Mouse (Mus musculus): ENCODE results near the gene Tmod4. TPM values are rescaled to one million over a fixed set of nuclear protein-coding genes. Genes with fewer than 3 reads are reported as not detected.

Tmod4 gene
- polyA plus RNA-seq, 1 experiment, result 0.24 TPM

DNA sequence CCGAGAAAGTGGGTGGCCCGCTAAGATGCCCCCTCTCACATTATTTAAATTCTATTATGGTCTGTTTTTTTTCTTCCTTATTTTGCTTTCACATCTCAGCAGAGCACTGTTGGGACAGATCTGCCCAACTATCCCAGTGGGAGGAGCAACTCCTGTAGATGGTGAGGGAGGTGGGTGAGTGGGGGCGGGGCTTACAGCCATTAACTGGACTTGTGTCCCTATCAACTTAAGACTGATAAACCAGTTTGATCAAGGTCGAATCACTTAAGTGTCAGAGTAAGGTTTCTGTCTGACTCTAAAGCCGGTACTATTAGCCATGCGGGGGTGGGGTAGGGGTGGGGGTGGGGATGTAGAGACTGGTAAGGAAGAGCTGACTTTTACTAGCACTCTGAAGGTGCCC, 10.7 kb downstream of the Tmod4 start:
- TF ChIP-seq GATA1 (IDR thresholded peaks at IDR 0.05; ENCODE audit: low read length), result no peak

DNA sequence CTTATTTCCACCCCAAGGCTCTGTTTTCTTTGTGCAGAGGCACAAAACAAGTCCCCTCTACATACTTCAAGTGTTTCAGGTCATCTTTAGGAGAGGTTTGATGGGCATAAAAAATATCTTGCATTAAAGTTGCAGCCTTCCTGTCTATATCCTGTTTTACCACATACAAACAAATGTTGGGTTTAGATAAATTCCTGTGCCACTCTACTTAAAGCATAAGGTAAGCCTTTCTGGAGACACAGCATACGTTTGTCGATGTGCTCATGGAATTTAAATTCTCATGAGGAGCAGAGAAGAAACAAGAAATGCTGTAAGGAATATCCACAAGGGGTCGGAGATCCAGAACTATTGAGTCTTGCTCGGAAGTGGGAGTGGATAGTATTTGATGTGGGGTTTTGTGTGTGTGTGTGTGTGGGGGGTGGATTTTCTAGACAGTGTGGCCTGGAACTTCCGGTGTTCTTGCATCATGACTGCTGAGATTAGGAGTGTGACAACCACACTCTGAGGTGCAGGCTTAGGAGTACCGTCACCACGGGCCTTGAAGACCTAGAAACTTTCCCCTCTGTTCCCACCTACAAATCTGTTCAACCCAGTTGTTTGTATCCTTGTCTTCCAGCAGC, 11.3 kb downstream of the Tmod4 start:
- TF ChIP-seq GATA1 (IDR thresholded peaks at IDR 0.05; ENCODE audit: low read length), result no peak

DNA sequence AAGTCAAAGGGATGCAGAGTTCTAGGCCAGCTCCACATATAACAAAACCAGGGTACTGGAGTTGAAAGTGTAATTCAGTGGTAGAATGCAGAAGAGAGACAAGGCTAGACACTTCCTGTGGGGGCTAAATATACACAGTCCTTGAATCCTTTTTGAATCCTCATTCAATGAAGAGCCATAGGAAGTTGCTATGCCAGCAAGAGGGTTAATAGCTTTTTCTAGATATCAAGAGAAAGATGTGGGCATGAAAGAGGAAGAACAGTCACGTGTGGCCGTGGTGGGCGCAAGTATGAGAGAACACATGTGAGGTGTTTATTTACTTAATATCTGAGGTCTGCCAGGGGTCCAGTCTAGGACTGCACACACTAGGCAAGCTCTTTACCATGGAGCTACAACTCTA, 12.1 kb downstream of the Tmod4 start:
- no peak for TF ChIP-seq GATA1 (IDR thresholded peaks at IDR 0.05; ENCODE audit: low read length)

DNA sequence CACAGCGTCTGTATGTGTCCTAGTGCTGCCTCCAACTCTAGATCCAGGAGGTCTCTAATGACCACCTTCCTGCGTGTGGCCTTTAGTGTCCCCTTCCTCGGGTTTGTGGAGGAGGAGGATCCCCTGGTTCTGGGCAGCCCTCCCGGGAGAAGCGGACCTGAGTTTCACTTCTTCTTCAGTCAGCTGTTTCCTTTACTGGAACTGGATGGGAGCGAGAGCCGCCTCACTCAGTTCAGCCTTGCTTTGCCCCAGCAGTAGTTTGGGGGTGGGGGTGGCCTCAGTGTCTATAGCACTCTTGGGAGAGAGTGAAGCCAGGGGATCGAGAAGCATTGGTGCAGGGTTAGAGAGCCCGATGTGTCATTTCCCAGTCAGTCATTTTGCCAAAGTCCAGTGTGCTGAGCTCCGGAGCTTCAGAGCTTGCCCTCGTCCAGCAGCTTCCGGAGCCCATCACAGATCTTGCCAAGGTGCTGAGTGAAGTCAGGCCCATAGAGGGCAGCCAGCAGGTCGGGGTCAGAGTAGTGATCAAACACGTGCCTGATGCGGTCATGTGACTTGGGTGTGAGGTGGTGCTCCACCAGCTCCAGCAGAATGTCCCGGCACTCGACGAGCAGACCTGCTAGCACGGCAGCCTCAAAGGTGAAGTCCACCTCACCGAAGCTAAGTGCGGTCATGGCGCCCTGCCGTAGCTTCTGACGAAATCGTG, 15.5 kb downstream of the Tmod4 start:
- TF ChIP-seq GATA1 (IDR thresholded peaks at IDR 0.05; ENCODE audit: low read length), result no peak

DNA sequence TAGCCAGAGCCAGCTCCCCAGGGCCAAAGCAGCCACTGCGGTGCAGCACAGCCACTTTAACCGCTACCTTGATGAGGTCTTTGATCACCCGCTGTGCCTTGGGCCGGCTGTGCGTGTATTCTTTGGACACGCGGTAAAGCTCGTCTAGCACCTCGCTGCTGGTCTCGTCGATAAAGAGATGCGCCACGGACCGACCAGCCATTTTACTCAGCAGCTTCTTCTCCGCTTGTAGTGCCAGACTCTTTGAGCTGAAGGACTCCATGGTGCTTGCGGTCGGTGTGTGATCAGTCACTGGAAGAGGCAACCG, 16.0 kb downstream of the Tmod4 start:
- TF ChIP-seq GATA1 (IDR thresholded peaks at IDR 0.05; ENCODE audit: low read length), result no peak

DNA sequence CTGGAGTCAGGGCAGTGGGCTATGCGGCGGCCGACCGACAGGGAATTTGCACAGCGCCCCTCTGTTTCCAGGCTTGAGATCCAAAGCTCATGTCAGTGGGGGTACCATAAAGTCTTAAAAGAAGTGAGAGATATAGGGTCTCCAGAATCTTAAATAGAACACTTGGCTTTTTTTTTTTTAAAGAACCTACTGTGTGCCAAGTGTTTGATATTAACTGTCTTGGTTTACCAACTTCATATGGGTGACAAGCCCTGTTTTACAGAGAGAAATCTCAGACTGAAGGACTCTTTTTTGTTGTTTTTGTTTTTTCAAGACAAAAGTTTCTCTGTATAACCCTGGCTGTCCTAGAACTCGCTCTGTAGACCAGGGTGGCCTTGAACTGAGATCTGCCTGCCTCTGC, 16.5 kb downstream of the Tmod4 start:
- no peak for TF ChIP-seq GATA1 (IDR thresholded peaks at IDR 0.05; ENCODE audit: low read length)

DNA sequence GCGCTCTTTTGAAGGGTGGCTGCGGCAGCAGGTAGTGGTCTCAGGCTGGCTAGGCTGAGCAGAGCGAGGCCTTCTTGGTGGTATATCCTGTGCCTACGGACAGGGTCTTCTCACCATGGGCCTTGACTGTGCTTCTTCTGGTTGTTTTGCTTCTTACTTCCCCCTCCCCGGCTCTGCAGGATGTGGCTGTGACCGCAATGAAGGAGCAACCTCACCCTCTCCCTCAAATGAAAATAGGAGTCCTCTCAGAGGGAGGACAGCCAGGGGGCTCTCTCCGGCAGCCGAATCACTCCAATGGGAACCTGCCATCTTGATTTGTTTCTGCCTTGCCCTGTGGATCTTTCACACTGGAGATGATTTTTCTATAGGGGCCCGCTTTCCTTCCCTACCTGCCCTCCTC, 17.2 kb downstream of the Tmod4 start:
- no peak for TF ChIP-seq GATA1 (IDR thresholded peaks at IDR 0.05; ENCODE audit: low read length)

DNA sequence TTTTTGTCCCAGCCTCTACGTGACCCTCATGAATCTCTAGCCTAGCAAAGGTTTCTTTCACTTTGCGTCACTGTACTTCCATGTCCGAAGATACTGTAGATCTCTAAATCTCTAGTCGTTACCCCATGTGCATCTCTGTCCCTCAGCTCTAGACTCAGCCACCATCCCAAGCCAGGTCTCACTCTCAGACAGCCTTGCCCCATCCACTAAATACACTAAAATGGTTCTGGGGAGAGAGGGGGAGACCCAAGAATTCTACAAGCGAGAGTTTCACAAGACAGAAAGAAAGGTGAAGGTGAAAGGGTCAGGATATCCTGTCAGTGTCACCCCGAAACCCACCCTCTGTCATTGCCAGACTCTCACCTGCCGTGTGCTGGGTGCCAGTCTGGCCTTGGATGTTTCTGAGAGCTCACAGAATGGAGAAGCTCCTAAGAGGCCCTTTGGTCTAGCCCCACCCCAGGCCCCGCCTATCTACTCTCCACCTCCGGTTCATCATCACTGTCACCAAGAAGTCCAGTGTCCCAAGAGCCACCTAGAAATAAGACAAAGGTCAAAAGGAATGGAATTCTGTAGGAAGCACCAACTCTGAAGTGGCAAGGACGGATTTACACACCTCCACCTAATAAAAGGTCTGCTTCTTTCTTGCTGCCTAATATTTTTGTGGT, 17.8 kb downstream of the Tmod4 start, which contains the start of gene Tnfaip8l2:
TSS of gene Tnfaip8l2 (minus strand) at position 409 of the 665 bp plus-strand sequence.
- no peak for TF ChIP-seq GATA1 (IDR thresholded peaks at IDR 0.05; ENCODE audit: low read length)

DNA sequence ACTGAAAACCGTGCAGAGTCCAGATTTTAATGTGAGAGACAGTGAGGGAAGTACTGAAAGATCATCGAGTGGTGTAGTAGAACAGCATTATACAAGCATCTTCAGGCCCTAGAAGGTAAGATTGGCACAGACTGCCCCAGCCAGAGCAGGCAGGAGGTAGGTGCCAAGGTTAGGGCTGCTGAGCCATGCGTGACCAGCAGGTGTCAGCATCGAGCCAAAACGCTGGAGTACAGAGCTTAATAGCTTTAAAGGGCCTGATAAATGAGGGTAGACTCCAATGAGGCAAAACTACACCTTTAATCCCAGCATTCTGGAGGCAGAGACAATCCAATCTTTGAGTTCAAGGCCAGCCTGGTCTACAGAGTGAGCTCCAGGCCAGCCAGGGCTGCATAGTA, 18.3 kb downstream of the Tmod4 start:
- no peak for TF ChIP-seq GATA1 (IDR thresholded peaks at IDR 0.05; ENCODE audit: low read length)

DNA sequence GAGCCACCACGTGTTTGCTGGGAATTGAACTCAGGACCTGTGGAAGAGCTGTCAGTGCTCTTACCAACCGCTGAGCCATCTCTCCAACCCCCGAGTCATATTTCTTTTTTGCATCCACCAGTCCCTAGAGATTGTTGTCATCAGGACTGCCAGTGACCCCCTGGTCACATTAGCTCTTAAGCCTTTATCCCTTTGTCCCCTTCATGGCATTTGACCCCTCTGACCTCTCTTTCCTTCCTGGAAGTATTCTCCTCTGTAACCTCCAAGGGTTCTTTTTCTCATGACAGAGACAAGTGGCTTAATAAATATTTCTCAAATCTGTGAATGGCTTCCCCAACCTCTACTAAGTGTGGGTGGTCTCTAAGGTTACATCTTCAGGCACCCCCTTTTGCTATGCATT, 23.6 kb downstream of the Tmod4 start:
- no peak for TF ChIP-seq GATA1 (IDR thresholded peaks at IDR 0.05; ENCODE audit: low read length)

DNA sequence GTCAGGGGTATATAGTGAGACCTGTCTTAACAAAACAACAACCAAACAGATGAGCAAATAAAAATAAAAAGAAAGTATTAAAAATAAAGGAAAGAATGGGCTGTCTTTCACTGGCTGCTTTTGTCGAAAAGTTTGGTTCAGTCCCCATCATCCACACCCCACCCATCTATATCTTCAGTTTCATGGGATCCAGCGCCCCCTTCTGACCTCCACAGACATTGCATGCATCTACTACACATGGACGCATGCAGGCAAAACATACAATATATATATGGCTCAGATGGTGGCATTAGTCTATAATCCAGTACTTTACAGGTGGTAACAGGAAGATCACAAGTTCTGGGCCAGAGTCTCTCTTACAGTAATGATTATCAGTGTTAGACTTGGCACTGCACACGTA, 29.6 kb downstream of the Tmod4 start:
- no peak for TF ChIP-seq GATA1 (IDR thresholded peaks at IDR 0.05; ENCODE audit: low read length)

DNA sequence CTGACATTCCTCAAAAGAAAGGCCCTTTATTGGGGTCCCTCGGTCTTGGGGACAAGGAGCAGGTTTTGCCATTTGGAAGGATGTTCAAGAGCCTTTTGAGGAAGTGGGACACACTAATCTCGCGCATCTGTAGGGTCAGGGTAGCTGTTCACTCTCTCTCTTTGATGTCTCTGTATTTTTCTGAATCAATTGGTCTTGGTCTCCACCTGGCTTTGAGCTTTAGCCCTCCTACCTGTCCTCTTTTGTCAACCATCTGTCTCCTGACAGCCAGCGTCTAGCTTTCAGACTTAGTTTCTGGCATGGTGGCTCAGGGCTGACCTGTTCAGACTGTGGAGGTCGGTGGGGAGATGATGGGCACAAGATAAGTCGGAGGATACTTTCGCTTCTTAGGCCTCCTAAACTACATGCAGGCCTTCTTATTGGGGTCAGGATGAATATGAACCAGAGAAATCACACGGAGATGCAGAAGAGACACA, 35.3 kb downstream of the Tmod4 start:
- TF ChIP-seq GATA1 (IDR thresholded peaks at IDR 0.05; ENCODE audit: low read length), result no peak

DNA sequence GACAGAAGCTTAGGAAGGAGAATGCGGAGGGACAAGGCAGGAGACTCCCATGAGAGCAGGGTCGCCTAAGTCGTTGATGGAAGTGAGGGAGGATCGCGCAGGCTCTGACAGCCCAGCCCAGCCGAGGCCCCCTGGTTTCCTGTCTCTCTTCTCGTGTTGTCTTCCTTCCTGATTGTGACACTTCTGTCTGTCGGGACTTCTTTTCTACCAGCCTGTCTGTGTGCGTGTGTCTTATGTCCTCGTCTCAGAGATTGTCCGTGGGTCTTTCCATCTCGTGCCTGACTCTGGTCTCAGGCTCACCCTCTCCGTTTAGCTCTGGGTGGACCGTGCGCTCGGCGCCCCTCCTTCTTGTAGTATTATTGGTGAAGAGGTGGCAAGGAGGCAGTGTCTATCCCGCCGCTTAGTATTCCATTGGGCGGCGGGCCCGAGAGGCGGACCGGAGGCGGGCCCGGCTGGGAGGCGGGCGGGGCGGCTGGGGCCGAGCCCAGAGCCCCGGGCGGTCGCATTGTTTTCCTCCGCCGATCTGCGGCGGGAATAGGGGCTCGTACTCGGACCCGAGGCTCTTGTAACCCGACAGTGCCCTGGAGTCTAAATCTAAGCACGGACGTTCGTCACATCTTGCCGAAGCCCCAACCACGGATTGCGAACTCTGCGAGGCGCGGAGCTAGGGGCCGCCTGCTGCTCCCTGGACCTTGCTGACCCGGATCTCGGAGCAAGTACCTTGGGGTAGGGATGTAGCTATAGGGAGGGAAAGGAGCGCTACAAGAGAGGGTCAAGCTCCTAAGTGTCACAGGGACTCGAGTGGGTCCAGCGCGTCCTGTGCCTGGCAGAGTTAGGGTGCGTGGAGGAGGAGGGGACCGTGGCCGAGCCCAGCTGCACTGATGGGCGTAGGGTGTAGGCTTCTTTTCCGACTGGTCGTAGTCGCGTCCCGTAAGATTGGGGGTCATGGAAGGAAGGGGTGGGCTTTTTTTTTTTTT, 36.0 kb downstream of the Tmod4 start, which contains the start of gene Sema6c:
TSS of gene Sema6c (plus strand) at position 471 of the 977 bp plus-strand sequence.
- TF ChIP-seq GATA1 (IDR thresholded peaks at IDR 0.05; ENCODE audit: low read length), result no peak

DNA sequence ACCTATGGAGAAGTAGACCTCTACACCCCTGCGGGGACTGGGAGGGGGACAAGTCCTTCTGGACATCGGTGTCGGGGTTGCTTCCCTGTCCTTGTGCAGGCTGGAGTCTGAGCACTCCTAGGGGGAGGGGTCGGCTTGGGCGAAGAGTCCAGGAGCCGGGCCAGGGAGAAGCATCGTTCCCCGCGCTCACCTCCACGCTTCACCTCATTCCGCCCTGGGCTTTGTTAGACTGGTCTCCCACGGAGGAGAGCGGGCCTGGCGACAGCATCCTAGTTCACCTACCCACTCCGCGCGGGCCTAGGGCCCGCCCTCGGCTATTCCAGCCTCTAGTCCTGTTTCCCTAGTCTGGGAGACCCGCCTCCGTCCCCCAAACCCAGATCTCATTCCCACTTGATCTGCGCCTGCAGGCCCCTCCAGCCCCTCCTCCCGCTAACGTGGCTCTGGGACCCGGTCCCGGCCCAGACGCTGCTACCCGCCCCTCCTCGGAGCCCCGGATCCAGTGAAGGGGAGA, 36.8 kb downstream of the Tmod4 start:
- TF ChIP-seq GATA1 (IDR thresholded peaks at IDR 0.05; ENCODE audit: low read length), result no peak

DNA sequence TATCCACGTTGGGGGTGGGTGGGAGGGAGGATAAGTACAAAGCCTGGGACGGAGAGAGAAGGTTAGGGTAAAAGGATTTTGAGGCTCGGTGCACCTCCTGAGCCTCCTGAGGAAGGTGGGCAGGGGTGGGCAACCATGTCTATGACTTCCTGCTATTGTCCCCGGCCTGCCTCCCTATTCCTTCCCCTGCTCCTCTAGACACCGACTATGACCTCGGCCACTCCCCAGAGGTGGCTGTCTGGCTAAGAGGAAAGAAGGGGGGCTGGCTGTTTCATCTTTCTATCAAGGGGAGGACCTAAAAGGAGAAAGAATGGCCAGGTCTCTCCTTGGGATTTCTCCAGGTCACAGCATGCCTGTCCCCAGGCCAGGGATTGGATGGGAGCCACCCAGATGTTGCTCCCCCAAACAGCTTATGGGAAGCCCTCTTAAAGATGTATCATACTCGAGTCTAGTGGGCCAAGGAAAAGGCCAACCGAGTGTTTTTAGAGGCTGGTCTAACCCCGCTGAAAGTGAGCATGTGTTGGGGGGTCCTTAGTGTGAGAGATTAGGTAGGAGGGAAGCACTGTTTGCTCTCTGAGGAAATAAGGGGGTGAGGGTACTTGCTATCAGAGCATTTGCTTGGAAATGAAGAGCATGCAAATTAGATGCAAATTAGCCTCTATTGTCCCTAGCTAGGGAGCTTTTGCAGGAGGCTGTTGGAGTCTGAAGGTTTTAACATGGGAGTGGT, 37.5 kb downstream of the Tmod4 start:
- TF ChIP-seq GATA1 (IDR thresholded peaks at IDR 0.05; ENCODE audit: low read length), result no peak
